ENCODE assay signal across 18 mouse cellular contexts in the genomic region with DNA sequence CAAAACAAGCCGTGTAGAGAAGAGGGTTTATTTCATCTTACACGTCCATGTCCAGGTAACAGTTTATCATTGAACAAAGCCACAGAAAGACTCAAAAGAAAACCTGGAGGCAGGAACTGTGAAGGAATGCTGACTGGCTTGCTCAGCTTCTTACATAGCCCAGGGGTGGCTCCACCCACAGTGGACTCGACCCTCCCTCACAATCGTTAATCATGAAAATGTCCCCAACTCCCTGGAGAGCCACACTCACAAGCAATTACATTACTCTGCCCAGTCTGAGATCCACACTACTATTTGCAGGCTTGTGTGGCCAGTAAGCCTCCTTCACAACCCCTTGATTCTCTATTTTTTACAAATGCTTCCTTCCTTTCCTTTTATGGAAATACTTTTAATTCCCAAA. TPM values are rescaled to one million over a fixed set of nuclear protein-coding genes. Genes with fewer than 3 reads are reported as not detected.
DNase-seq lines count a peak whose midpoint lies in the region; ATAC-seq and TF ChIP-seq lines count a peak whose summit lies in the region.
"Had no signal": no experiment of that assay in that cellular context is flagged by ENCODE, and none has a peak within 500 bp of the region (broad histone marks: within the 10 kb centered on the region; RNA-seq: fewer than 3 reads in every experiment).

No protein-coding gene starts in this region.

- no peaks in the 10 kb centered on the region for H3K9me3 ChIP-seq in kidney, embryonic 16.5 days (ENCODE audit: low read length)
- H3K9me3 ChIP-seq in embryonic facial prominence, embryonic 14.5 days (ENCODE audit: control insufficient read depth, low read length) = 0 out of 2 replicates have a peak, but pooled peaks cover 1% of the 10 kb centered on the region
- no peaks in the 10 kb centered on the region for H3K9me3 ChIP-seq in neural tube, embryonic 11.5 days (ENCODE audit: control insufficient read depth, low read length)
- H3K9me3 ChIP-seq in heart, embryonic 11.5 days (replicated peaks; ENCODE audit: control insufficient read depth, low read length) = no peaks in the 10 kb centered on the region
- H3K9me3 ChIP-seq: G1E; intestine, embryonic 15.5 days had no signal

- no peak overlapping the region for H3K9ac ChIP-seq in kidney, embryonic 16.5 days (replicated peaks; ENCODE audit: low read length)
- H3K9ac ChIP-seq in embryonic facial prominence, embryonic 14.5 days (ENCODE audit: low read depth, low read length) = no peak overlapping the region
- H3K9ac ChIP-seq in neural tube, embryonic 11.5 days (ENCODE audit: low read length) = no peak overlapping the region
- H3K9ac ChIP-seq in heart, embryonic 11.5 days (ENCODE audit: low read depth, low read length) = no peak overlapping the region
- H3K9ac ChIP-seq: intestine, embryonic 15.5 days; liver, embryonic 14.5 days had no signal

- no peak for TF ChIP-seq POLR2A in kidney, adult 2 months (IDR thresholded peaks at IDR 0.05; ENCODE audit: low read depth, low read length)

- no peak overlapping the region for H3K4me3 ChIP-seq in kidney, embryonic 16.5 days (ENCODE audit: low read length)
- no peak overlapping the region for H3K4me3 ChIP-seq in kidney, adult 2 months (ENCODE audit: insufficient read depth, low read depth, low read length)
- no peak overlapping the region for H3K4me3 ChIP-seq in embryonic facial prominence, embryonic 14.5 days (ENCODE audit: low read depth, low read length)
- no peak overlapping the region for H3K4me3 ChIP-seq in neural tube, embryonic 11.5 days (ENCODE audit: low read depth, low read length)
- no peak overlapping the region for H3K4me3 ChIP-seq in heart, embryonic 11.5 days (ENCODE audit: low read depth, low read length)
- H3K4me3 ChIP-seq: erythroblast, embryonic 14.5 days; intestine, embryonic 15.5 days had no signal

- peaks cover 4% of the 10 kb centered on the region; the same call in 1 of the 2 replicates for H3K4me1 ChIP-seq in kidney, embryonic 16.5 days (ENCODE audit: insufficient read depth, low read length)
- H3K4me1 ChIP-seq in kidney, adult 2 months (ENCODE audit: control insufficient read depth, insufficient read depth, low read length) = no peaks in the 10 kb centered on the region
- H3K4me1 ChIP-seq in embryonic facial prominence, embryonic 14.5 days (ENCODE audit: control insufficient read depth, insufficient read depth, low read length) = no peaks in the 10 kb centered on the region
- H3K4me1 ChIP-seq in neural tube, embryonic 11.5 days (ENCODE audit: control insufficient read depth, insufficient read depth, low read length) = no peaks in the 10 kb centered on the region
- H3K4me1 ChIP-seq in heart, embryonic 11.5 days (ENCODE audit: control insufficient read depth, insufficient read depth, low read length) = no peaks in the 10 kb centered on the region
- H3K4me1 ChIP-seq: intestine, embryonic 15.5 days had no signal

- 6% methylated on average over 4 of the region's 4 CpGs for WGBS in kidney, embryonic 16.5 days
- 12% methylated on average over 4 of the region's 4 CpGs for WGBS in kidney, adult 2 months
- 20% methylated on average over 4 of the region's 4 CpGs for WGBS in embryonic facial prominence, embryonic 14.5 days
- WGBS in neural tube, embryonic 11.5 days = 35% methylated on average over 4 of the region's 4 CpGs
- WGBS in heart, embryonic 11.5 days (ENCODE audit: insufficient replicate concordance) = 42% methylated on average over 4 of the region's 4 CpGs

- no peak overlapping the region for H3K4me2 ChIP-seq in kidney, embryonic 16.5 days (replicated peaks; ENCODE audit: low read depth, low read length)
- no peak overlapping the region for H3K4me2 ChIP-seq in embryonic facial prominence, embryonic 14.5 days (ENCODE audit: low read depth, low read length)
- no peak overlapping the region for H3K4me2 ChIP-seq in neural tube, embryonic 11.5 days (ENCODE audit: low read depth)
- no peak overlapping the region for H3K4me2 ChIP-seq in heart, embryonic 11.5 days
- H3K4me2 ChIP-seq: intestine, embryonic 15.5 days; midbrain, embryonic 11.5 days had no signal

- no peak for DNase-seq in kidney, adult 2 months
- DNase-seq in adipocyte (ENCODE audit: low spot score) = peak; percentile 52
- DNase-seq in embryonic facial prominence, embryonic 14.5 days (ENCODE audit: low spot score) = peak; percentile 46
- DNase-seq in neural tube, embryonic 11.5 days (ENCODE audit: low spot score) = peak; percentile 43
- DNase-seq in right cerebral cortex, postnatal 4 days = no peak
- DNase-seq: cerebellum, adult 11 months; cerebellum, postnatal 36 days; gastrocnemius, postnatal 36 days had no signal

- H3K27ac ChIP-seq in kidney, embryonic 16.5 days (ENCODE audit: low read length) = no peak overlapping the region
- H3K27ac ChIP-seq in kidney, adult 2 months (ENCODE audit: insufficient read depth, low read depth, low read length) = no peak overlapping the region
- no peak overlapping the region for H3K27ac ChIP-seq in embryonic facial prominence, embryonic 14.5 days (replicated peaks; ENCODE audit: low read depth, low read length)
- H3K27ac ChIP-seq in neural tube, embryonic 11.5 days (ENCODE audit: low read depth, low read length) = no peak overlapping the region
- no peak overlapping the region for H3K27ac ChIP-seq in heart, embryonic 11.5 days (ENCODE audit: low read depth, low read length)
- H3K27ac ChIP-seq: intestine, embryonic 15.5 days; liver, embryonic 14.5 days had no signal

- ATAC-seq in kidney, embryonic 16.5 days (ENCODE audit: low FRiP score, low TSS enrichment) = peak; percentile 90
- peak; percentile 41; the same call in 1 of the 2 replicates for ATAC-seq in embryonic facial prominence, embryonic 14.5 days (ENCODE audit: low read depth)
- 0 out of 2 replicates have a peak, but pooled peaks have one; percentile 53 for ATAC-seq in neural tube, embryonic 11.5 days (ENCODE audit: insufficient read depth, low FRiP score, low TSS enrichment)
- ATAC-seq in heart, embryonic 11.5 days (replicated peaks; ENCODE audit: insufficient number of reproducible peaks, low FRiP score, low TSS enrichment) = no peak
- no peak for ATAC-seq in inflammation-experienced regulatory T-cells, adult 6 months
- ATAC-seq: activated CD4-positive, CD25-positive, alpha-beta regulatory T cell, adult 4 months; intestine, embryonic 15.5 days had no signal

- no peak for TF ChIP-seq CTCF in kidney, adult 2 months (conservative IDR thresholded peaks at IDR 0.05; ENCODE audit: insufficient read depth, insufficient read length, low read depth, low read length)

- H3K36me3 ChIP-seq in kidney, embryonic 16.5 days (ENCODE audit: insufficient read depth, low read length) = no peaks in the 10 kb centered on the region
- H3K36me3 ChIP-seq in kidney, adult 2 months (ENCODE audit: control insufficient read depth, insufficient read depth, low read length) = no peaks in the 10 kb centered on the region
- no peaks in the 10 kb centered on the region for H3K36me3 ChIP-seq in embryonic facial prominence, embryonic 14.5 days (ENCODE audit: control insufficient read depth, insufficient read depth, low read length)
- no peaks in the 10 kb centered on the region for H3K36me3 ChIP-seq in neural tube, embryonic 11.5 days (ENCODE audit: control insufficient read depth, insufficient read depth, low read length)
- no peaks in the 10 kb centered on the region for H3K36me3 ChIP-seq in heart, embryonic 11.5 days (ENCODE audit: control insufficient read depth, insufficient read depth, low read length)
- H3K36me3 ChIP-seq: G1E; intestine, embryonic 15.5 days had no signal

- no peaks in the 10 kb centered on the region for H3K27me3 ChIP-seq in kidney, embryonic 16.5 days (ENCODE audit: insufficient read depth, low read length)
- no peaks in the 10 kb centered on the region for H3K27me3 ChIP-seq in kidney, adult 2 months (replicated peaks; ENCODE audit: control insufficient read depth, insufficient read depth, low read length)
- H3K27me3 ChIP-seq in embryonic facial prominence, embryonic 14.5 days (replicated peaks; ENCODE audit: control insufficient read depth, insufficient read depth, low read length) = no peaks in the 10 kb centered on the region
- H3K27me3 ChIP-seq in neural tube, embryonic 11.5 days (ENCODE audit: control insufficient read depth, insufficient read depth, low read length) = no peaks in the 10 kb centered on the region
- H3K27me3 ChIP-seq in heart, embryonic 11.5 days (ENCODE audit: control insufficient read depth, insufficient read depth, low read length) = no peaks in the 10 kb centered on the region
- H3K27me3 ChIP-seq: intestine, embryonic 15.5 days had no signal

RNA-seq across cellular contexts. Expression of gene Olfml2a, which starts 32.4 kb away (rescaled TPM):
- 5.0 and 5.4 TPM in 2 replicates for polyA plus RNA-seq in kidney, embryonic 16.5 days (2015; fragmentation: Nextera tagmentation; extraction: Ambion mirVana)
- 0.98 and 1.2 TPM in 2 replicates for polyA plus RNA-seq in kidney, adult 2 months (2012; rRNA removed)
- polyA plus RNA-seq in embryonic facial prominence, embryonic 14.5 days (2014; fragmentation: Nextera tagmentation; extraction: Ambion mirVana) = 15.3 and 18.7 TPM in 2 replicates
- polyA plus RNA-seq in neural tube, embryonic 11.5 days (2014; fragmentation: Nextera tagmentation; extraction: Ambion mirVana) = 2.4 and 3.1 TPM in 2 replicates
- 2.1 and 3.7 TPM in 2 replicates for polyA plus RNA-seq in heart, embryonic 11.5 days (2014; fragmentation: Nextera tagmentation; extraction: Ambion mirVana)
- polyA plus RNA-seq in inflammation-experienced regulatory T-cells, adult 6 months (2017; shearing (Covaris generic)) = under 1 TPM in 1 of 3 experiments, not detected in 2; 0.12 TPM
- polyA plus RNA-seq: C2C12, G1E had no signal

RNA-seq across cellular contexts. Expression of gene Wdr38, which starts 33.1 kb away (rescaled TPM):
- polyA plus RNA-seq in kidney, embryonic 16.5 days (2015; fragmentation: Nextera tagmentation; extraction: Ambion mirVana) = 1.2 and 1.7 TPM in 2 replicates
- 0.57 and 0.59 TPM in 2 replicates for polyA plus RNA-seq in kidney, adult 2 months (2012; rRNA removed)
- 0.92 and 1.4 TPM in 2 replicates for polyA plus RNA-seq in embryonic facial prominence, embryonic 14.5 days (2014; fragmentation: Nextera tagmentation; extraction: Ambion mirVana)
- 1.1 and 1.4 TPM in 2 replicates for polyA plus RNA-seq in neural tube, embryonic 11.5 days (2014; fragmentation: Nextera tagmentation; extraction: Ambion mirVana)
- polyA plus RNA-seq in heart, embryonic 11.5 days (2014; fragmentation: Nextera tagmentation; extraction: Ambion mirVana) = 0.65 and 1.3 TPM in 2 replicates
- 1 to 10 TPM in 1 of 3 experiments, under 1 TPM in 2; 0.28 to 1.5 (median 0.63) TPM for polyA plus RNA-seq in inflammation-experienced regulatory T-cells, adult 6 months (2017; shearing (Covaris generic))
- polyA plus RNA-seq: erythroblast, embryonic 14.5 days had no signal

RNA-seq across cellular contexts. Expression of gene Nr6a1, which starts 36.7 kb away (rescaled TPM):
- polyA plus RNA-seq in kidney, embryonic 16.5 days (2015; fragmentation: Nextera tagmentation; extraction: Ambion mirVana) = 0.94 and 1.2 TPM in 2 replicates
- polyA plus RNA-seq in kidney, adult 2 months (2012; rRNA removed) = 2.6 and 5.1 TPM in 2 replicates
- polyA plus RNA-seq in embryonic facial prominence, embryonic 14.5 days (2014; fragmentation: Nextera tagmentation; extraction: Ambion mirVana) = 1.2 and 1.7 TPM in 2 replicates
- polyA plus RNA-seq in neural tube, embryonic 11.5 days (2014; fragmentation: Nextera tagmentation; extraction: Ambion mirVana) = 5.8 and 6.4 TPM in 2 replicates
- 1.6 and 1.9 TPM in 2 replicates for polyA plus RNA-seq in heart, embryonic 11.5 days (2014; fragmentation: Nextera tagmentation; extraction: Ambion mirVana)
- polyA plus RNA-seq in inflammation-experienced regulatory T-cells, adult 6 months (2017; shearing (Covaris generic)) = under 1 TPM; 0.37 to 0.63 (median 0.54) TPM
- polyA plus RNA-seq: erythroblast, embryonic 14.5 days had no signal

RNA-seq across cellular contexts. Expression of gene Arpc5l, which starts 41.0 kb away (rescaled TPM):
- polyA plus RNA-seq in kidney, embryonic 16.5 days (2015; fragmentation: Nextera tagmentation; extraction: Ambion mirVana) = 114 and 119 TPM in 2 replicates
- polyA plus RNA-seq in kidney, adult 2 months (2012; rRNA removed) = 31.6 and 34.4 TPM in 2 replicates
- polyA plus RNA-seq in embryonic facial prominence, embryonic 14.5 days (2014; fragmentation: Nextera tagmentation; extraction: Ambion mirVana) = 113 and 120 TPM in 2 replicates
- polyA plus RNA-seq in neural tube, embryonic 11.5 days (2014; fragmentation: Nextera tagmentation; extraction: Ambion mirVana) = 131 and 133 TPM in 2 replicates
- polyA plus RNA-seq in heart, embryonic 11.5 days (2014; fragmentation: Nextera tagmentation; extraction: Ambion mirVana) = 82.9 and 97.0 TPM in 2 replicates
- 100 to 1,000 TPM; 111 to 141 (median 119) TPM for polyA plus RNA-seq in inflammation-experienced regulatory T-cells, adult 6 months (2017; shearing (Covaris generic))

RNA-seq across cellular contexts. Expression of gene Rpl35, which starts 41.2 kb away (rescaled TPM):
- polyA plus RNA-seq in kidney, embryonic 16.5 days (2015; fragmentation: Nextera tagmentation; extraction: Ambion mirVana) = 768 and 780 TPM in 2 replicates
- 105 and 184 TPM in 2 replicates for polyA plus RNA-seq in kidney, adult 2 months (2012; rRNA removed)
- polyA plus RNA-seq in embryonic facial prominence, embryonic 14.5 days (2014; fragmentation: Nextera tagmentation; extraction: Ambion mirVana) = 1,001 and 1,064 TPM in 2 replicates
- 909 and 937 TPM in 2 replicates for polyA plus RNA-seq in neural tube, embryonic 11.5 days (2014; fragmentation: Nextera tagmentation; extraction: Ambion mirVana)
- 768 and 887 TPM in 2 replicates for polyA plus RNA-seq in heart, embryonic 11.5 days (2014; fragmentation: Nextera tagmentation; extraction: Ambion mirVana)
- polyA plus RNA-seq in inflammation-experienced regulatory T-cells, adult 6 months (2017; shearing (Covaris generic)) = 1,000 to 10,000 TPM; 1,176 to 2,203 (median 2,023) TPM

Comparison
In these comparisons a context has a peak if more than half of its experiments do, and no peak if none do; other contexts are left out.
1. ATAC-seq: peak in kidney, embryonic 16.5 days (single experiment), embryonic facial prominence, embryonic 14.5 days (single experiment) and neural tube, embryonic 11.5 days (single experiment); none in heart, embryonic 11.5 days (single experiment) and inflammation-experienced regulatory T-cells, adult 6 months (single experiment).
2. DNase-seq: peak in adipocyte (single experiment), embryonic facial prominence, embryonic 14.5 days (single experiment) and neural tube, embryonic 11.5 days (single experiment); none in kidney, adult 2 months (single experiment) and right cerebral cortex, postnatal 4 days (single experiment).